Mouse (Mus musculus): ENCODE results near the gene Aloxe3.

Gene Aloxe3

DNA sequence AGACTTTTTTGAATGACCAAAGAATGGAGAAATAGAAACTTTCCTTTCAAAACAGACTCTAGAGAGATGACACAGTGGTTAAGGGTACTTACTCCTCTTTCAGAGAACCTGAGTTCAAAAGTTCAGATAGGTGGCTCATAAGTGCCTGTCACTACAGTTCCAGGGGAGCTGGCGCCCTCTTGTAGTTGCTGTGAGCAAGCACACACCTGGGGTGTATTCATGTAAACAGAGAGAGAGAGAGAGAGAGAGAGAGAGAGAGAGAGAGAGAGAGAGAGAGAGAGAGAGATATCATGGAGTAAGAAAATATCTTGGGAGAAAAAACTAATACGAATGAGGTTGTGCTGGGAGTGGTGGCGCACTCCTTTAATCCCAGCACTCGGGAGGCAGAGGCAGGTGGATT is 54.4 kb downstream of the Aloxe3 start:
- no peak for DNase-seq (ENCODE audit: low spot score)

GRCm38 (mm10) chr11:69185031-69185430 is 59.3 kb downstream of the Aloxe3 start:
- no peak for DNase-seq (ENCODE audit: low spot score)

DNA sequence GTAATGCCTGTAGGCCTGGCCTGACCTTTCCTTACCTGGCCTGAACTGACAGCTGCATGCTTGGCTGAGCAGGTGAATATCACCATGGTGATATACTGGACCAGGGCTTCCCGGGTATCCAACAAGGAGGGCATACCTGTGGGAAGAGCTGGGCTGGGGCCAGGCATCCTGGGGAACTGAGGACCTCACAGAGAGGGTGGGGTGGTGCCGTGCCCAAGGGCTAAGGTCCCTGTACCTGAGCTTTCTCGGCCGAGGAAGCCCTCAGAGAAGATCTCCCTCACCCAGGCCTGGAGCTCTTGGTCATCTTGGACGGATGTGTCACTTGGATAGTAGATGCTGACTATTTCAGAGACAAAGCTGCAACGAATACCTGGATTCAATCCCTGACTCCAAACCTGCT is 60.2 kb downstream of the Aloxe3 start:
- DNase-seq (ENCODE audit: low spot score) = no peak

DNA sequence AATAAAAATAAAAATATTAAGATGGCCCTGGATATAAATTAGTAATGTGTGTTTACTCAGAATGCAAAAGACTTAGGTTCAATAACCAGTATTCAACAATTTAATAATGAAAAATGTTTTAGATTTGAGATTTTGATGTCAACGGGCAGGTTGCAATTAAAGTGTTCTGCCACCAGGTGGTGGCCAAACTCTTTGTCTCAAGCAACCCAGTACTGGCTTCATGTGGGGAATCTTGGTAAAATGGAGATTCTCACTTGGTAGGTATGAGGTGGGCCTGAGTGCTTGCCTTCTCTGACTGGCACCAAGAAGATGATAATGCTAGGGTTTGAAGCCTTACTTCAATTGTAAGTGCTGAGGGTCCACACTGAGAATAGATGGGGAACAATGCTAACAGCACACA is 67.1 kb downstream of the Aloxe3 start:
- DNase-seq (ENCODE audit: low spot score) = peak; percentile 67

DNA sequence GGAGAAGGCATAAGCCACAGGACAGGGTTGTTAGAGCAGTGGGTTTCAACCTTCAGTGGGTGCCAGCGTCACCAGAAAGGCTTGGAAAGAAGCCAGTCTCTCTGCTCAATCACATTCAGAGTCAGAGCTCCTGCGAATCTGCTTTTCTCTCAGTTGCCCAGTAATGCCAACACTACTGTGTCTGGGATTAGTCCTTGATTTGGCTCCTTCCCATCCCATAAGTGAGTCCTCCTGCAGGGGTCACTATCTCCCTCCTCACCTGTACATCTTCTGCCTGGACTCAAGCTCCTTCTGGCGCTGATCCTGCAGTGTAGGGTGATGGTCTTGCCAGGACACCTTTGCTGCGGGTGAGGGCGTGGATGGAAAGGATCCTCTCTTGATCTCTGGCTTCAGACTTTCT is 71.1 kb downstream of the Aloxe3 start:
- peak; percentile 41 for DNase-seq (ENCODE audit: low spot score)

DNA sequence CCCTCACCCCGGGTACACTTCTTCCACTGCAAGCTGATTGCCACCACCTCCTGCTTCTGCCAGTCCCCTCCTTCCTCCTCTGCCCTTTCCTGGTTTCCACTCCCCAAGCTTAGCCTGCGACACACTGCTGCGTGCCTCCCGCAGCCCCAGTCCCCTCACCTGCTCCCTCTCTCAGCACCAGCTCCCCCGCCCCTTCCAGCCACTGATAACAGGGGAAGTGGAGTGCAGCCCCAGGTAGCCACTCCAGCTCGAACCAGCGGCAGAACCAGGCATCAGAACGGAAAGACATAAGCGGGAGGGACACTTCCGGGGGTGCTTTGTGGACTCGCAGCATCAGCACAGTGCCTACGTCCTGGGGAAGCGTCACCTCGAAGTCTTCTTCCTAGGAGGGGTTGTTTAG is 71.5 kb downstream of the Aloxe3 start:
- no peak for DNase-seq (ENCODE audit: low spot score)

DNA sequence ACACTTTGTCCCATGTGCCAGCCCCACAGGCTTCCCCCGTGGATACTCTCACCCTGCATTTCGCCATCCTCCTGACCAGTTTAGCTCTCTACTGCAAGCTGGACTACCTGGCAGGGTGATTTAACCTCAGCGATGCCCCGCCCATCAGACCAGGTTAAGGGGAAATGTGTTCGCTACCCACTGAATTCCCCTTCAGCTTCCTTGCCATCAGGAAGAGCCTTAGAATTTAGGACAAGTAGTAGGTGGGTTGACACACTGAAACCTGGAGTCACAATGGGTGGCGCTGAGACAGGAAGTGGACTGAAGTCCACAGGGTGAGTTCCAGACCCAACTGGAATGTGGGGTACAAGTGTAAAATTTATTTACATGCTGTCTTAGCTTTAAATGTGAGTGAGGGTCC is 72.0 kb downstream of the Aloxe3 start, which contains the start of gene Alox8:
Gene Alox8 (minus strand): TSS at position 101 of the 400 bp plus-strand sequence.
- no peak for DNase-seq (ENCODE audit: low spot score)

Data from embryo, embryonic 10 days (tissue).